Mouse (Mus musculus): ENCODE results near the gene Pabpc4l.
A peak's percentile ranks its signal among the peaks of the same experiment; 100 is the strongest.
"Not testable (repeated sequence)": the region's sequence is repeated elsewhere in the genome, so short reads cannot be mapped to it uniquely, and the experiment has no call there.

The Pabpc4l gene

DNA sequence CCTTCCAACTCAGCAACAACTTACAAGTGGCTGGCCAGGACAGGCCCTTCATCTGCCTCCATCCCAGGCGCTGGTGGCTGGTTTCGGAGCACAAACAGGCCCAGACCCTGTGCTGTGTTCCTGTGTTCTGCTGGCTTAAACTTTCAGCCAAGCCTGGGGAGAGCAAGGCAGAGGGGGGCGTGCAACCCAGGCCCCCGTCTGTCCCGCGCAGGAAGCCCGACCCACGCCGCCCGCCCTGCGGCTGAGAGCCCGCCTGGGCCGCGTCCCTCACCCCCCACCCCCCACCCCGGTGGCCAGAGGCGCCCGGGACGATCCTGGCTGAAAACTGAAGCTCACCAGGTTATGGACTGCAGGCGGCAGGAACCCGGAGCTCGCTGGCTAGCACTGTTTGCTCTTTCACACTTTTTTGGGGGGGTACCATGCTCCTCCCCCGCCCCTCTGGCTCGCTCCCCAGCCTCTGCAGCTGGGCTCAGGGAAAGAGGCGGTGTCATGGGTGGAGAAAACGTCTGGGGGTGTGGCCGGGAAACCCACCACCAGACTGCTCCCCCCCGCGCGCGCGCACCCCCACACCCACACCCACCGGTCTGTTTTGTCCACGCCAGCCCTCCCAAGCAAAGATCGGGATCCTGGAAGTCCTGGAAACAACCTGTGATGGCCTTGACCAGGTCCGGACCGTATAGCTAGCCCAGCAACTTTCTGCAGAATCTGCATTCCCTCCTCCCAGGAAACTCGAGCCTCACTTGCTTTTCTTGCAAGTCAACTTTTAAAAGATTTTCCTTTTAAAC, at the start of gene Pabpc4l:
Gene Pabpc4l (minus strand): TSS at position 739 of the 785 bp plus-strand sequence.
- peak; percentile 1 to 18 for DNase-seq (ENCODE audit: low spot score in 2 of 2)

DNA sequence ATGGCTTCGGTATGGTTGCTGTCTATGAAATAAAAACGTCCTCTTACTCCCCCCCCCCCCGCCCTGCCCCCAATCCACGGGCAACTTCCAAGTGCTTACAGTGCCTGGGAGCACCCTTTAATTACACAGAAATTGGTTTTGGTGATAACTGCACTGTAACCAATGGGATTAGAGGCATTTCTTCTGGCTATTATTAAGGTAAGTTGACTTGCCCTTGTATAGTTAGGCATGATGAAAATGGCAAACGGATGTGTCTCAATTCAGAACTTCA, 42.9 kb upstream of the Pabpc4l start:
- no peak for DNase-seq (ENCODE audit: low spot score in 2 of 2)

DNA sequence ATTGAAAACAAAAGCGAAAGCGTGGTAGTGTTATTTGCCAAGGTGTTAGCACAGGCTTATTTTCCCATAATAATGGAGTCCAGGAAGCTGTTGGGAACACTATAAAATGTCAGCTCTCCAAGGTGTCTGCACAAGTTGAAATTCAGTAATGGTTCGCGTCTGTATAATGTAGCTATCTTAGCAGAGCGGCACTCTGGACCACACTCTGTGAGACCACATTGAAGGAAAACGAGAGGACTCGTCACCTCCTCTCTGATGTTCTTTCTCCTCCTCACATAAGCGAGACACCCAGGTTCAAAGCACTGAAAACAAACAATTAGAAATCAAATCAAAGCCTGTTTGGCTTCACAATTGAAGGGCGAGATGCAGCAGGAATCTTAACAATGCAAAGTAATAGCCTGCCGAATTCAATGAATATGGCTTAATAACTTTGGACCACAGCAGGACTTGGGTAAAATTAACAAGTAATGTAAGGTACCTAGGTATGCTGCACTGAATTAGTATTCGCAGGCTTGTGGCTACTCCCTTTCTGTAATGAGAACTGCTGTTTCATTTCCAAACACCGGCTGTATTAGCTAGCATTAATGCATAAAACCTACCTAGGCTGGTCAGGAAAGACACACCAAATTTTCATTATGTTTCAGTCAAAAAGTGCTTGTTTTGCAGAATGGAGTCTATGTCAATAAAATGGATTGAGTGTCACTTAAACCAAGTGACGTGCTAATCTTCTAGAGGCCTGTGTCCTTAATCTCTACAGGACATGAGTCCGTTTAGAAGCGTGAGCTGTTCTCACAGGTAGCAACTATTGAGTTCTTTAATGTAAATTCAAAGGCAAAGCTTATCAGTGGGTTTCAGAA, 42.3 kb upstream of the Pabpc4l start:
- no peak for DNase-seq (ENCODE audit: low spot score in 2 of 2)

DNA sequence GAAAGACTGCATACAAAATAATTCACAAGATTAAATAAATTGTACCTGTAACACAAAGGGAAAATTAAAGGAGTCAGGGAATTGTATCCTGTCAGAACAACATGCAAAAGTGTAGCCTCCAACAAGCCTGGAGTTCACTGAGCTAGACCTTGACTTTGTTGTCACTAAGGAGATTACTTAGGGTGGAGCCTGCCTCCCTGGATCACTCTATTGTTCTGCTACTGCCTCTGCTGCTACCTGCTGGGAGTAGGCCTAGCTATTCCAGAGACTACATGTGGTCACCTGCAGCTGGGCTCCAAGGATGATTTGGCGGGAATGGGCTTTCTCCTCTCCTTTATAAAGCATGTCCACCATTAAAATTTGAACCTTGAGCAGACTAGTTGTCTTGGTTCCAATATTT, 38.1 kb upstream of the Pabpc4l start:
- DNase-seq (ENCODE audit: low spot score in 2 of 2) = not testable (repeated sequence)

DNA sequence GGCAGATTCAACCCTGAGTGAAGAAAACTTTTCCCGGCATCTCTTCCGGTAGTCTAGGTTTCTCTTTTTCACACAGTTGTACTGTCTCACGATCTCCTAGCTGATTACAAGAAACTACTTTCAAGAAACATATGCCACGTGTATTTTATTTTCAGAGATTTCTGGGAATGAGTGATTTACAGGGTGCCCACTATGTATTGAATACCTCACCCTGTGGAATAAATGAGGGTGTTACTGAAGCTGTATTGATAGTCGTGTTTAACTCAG, 180 bp upstream of the Pabpc4l start:
- DNase-seq (ENCODE audit: low spot score in 2 of 2) = no peak

DNA sequence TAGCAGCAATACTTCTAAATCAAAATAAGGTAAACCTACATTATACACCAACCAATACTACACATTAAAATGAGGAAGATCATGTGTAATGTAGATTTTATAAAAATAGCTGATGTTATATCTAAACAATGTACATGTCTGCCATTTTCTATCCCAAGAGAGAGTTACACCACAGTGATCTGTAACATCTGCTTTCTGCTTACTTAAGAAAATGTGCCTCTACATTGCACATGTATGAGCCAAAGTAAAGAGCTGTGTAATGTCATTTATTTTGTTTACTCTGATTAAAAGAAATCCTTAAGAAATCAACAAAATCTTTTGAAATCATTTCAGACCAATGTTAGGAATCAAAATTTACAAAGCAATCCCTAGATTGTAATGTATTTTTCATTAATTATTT, 16.6 kb downstream of the Pabpc4l start:
- DNase-seq (ENCODE audit: low spot score in 2 of 2) = no peak
